Mouse (Mus musculus) urinary bladder, postnatal 4 days (tissue): ENCODE data around the gene Atg13.
"Not testable (repeated sequence)": the region's sequence is repeated elsewhere in the genome, so short reads cannot be mapped to it uniquely, and the experiment has no call there.

Source experiments
- DNase-seq, 2 experiments: peaks; one replicate each; pipeline ENCODE4 v3.0.0; 2021 to 2022; ENCODE audit warnings: low spot score in 2 of 2

Atg13 gene

DNA sequence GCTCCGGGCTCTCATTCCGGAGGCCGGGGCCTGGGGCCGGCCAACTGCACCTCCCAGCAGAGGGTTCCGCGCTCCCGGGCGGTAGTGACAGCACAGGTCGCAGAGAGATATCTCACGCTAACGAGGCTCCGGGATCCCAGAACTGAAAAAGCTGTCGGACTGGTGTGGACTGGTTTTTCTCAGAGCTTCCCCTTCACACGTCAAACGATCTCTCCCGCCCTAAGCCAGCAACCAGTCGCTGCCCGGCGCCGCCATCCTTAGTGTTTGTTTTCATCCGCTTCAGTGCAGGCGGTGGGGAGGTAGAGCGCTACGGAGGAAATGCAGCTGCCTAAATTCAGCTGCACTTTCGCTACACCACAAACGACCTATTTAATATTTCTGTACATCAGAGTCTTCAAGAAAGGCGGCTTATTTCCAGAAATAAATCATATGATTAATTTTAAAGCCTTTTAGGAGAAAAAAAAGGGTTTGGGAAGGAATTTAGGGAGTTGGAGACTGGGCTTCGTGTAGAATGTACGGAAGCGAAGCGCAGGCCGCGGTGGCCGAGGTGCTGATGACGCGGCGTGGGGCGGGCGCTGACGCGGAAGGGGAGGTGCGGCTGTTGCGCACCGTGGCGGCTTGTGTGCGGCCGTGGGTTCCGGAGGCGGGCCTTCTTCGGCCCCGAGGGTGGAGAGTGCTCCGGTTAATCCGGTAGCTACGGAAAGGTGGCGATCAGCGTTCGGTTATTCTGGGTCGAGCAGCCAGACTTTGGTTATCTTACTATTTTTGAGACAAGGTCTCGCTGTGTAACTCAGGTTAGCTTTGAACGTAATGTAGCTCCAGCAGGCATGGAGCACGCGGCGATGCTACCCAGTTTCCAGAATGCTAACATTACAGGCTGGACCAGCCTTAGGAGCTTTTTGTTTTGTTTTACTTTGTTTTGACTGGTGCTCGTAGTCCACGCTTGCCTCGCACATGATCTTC lies at the start of gene Atg13, which contains the start of gene Harbi1:
Gene Atg13, minus strand, starts transcription at position 305 of the 963 bp plus-strand sequence.
Gene Harbi1, plus strand, starts transcription at position 581 of the 963 bp plus-strand sequence.
- peak; percentile 88 to 93 for DNase-seq

DNA sequence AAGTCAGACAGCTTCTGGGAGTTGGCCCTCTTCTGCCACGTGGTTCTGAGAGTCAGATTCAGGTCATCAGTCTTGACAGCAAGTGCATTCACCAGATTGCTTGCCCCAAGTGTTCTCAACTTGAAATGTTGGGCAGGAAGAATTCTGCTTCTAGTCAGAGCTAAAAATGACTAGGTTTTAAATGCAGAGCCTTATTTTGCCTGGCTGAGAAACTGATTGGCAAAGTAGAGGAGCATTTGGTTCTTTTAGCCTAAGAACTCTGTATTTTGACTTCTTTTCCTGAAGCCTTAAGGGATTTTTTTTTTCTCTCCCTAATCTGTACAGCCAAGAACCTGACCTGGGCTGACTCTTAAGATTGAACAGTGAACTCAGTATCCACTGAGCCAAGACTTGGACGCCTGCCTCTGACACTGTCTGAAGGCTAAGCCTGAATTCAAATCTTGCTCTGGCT lies 39.5 kb upstream of the Atg13 start:
- no peak for DNase-seq

DNA sequence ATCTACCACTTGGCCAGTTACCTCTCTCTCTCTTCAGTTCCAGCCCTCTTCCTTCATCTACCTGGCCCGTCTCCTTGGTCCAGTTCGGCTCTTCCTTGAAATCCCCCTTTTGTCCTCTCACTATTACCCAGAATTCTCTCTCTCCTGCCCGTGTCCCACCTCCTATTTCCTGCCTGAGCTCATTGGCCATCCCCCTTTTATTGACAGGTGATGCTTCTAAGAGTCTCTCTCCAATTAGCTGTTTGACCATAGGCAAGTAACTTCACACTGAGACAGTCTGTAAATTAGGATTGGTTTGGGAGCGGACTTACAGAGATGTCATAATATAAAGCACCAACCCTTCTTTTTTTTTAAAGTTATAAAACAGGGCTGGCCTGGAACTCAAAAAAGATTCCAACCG lies 34.3 kb upstream of the Atg13 start:
- DNase-seq: no peak

DNA sequence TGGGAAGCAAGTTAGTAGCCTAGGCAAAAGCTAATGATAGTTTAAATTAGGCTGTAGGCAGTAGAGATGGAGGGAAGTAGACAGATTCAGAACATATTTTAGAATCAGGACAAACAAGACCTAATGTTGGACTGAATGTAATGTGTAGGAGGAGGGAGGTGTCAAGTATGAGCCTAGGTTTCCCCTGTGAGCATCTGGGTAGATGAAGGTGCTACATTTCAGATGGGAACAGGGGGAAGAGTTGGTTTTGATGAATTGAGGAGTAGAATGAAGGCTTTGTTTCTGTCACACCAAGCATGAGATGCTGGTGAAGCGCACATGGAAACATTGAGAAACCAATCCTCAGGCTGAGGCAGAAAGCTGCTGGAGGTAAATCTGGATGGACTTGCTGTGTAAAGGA lies 29.2 kb upstream of the Atg13 start:
- DNase-seq: no peak

DNA sequence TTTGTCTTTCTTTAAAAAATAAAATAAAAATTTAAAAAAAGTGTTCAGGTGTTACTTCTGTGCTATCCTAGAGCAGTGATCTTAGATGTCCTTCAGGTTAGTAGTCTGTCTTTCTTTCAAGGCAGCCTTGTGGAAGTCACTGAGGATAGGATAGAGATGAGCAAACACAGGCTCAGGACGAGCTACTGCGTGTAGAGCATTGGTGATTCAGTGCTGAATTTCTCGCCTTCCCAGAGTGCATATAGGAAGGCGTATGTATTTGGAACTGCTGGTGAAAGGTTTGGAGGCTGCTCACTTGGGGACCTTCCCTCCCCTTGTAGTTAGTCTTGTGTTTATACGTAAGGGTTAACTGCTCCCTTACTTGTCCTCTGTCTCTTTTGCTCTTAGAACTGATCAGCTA lies 24.8 kb upstream of the Atg13 start:
- DNase-seq: no peak

DNA sequence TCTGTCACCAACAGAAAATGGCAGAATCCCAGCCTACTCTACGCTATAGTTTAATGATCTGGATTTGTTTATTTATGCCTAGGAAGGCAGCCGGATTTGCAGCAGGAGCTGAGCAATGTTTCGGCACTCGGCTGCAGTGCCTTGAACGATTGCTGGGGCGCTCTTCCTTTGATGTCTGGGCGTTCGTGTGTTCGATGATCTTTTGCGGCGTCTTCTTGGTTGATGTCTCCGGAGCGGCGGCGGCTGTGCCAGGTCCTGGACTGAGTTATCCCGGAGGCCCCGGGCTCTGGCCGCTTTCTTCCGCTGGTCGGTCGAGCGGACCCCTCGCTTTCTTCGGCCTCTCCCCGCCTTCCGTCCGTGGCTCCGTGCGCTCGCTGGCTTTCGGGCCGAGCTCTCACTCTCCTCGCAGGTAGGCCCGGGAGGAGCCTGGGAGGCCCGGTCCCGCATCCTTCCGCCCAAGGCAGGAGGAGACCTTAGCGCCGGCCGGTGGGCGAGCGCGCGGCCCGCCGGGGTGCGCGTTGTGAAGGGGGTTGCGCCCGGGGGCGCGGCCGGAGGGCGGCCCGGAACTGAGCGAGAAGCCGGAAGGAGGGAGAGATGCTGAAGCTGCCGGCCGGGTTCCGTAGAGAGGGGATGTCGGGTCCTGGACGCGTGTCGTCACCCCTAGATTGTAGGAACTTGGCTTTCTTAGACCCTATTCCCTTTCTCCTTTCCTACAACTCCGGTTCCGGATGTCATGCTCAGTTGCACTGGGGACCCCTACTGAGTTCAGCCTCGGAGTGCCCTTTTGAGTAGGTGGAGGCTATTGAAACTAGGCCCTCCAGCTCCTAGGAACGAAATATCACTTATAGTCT lies 19.8 kb upstream of the Atg13 start, which contains the start of gene Ambra1:
Gene Ambra1, plus strand, starts transcription at position 164 of the 851 bp plus-strand sequence.
- peak; percentile 77 for DNase-seq

DNA sequence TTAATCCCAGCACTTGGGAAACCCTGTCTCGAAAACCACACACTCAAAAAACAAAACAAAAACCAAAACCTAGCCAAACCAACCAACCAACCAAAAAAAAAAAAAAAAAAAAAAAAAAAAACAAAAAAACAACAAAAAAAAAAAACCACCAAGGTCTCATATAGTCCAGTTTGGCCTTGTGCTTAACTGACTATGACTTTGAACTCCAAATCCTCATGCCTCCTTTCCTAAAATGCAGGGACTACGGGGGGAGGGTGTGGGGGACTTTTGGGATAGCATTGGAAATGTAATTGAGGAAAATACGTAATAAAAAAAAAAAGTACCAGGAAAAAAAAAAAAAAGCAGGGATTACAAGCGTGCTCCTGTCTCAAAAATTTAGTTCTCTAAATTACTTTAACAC lies 19.2 kb upstream of the Atg13 start:
- no peak for DNase-seq

DNA sequence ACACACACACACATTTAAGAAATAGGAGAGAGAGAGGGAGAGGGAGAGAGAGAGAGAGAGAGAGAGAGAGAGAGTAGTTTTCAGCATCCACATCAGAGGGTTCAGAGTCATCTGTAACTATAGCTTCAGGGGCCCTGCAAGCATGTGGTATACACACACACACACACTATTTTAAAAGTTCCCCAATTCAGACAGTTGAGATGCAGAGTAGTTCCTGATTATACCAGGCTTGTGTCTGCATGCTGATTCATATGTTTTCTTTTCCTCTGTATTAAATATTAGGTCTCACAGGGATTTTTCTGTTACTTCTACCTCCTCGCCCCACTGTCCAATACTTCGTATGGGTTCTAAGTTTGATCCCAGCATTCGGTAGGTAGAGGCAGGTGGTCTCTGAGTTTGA lies 16.6 kb upstream of the Atg13 start:
- DNase-seq: no peak

DNA sequence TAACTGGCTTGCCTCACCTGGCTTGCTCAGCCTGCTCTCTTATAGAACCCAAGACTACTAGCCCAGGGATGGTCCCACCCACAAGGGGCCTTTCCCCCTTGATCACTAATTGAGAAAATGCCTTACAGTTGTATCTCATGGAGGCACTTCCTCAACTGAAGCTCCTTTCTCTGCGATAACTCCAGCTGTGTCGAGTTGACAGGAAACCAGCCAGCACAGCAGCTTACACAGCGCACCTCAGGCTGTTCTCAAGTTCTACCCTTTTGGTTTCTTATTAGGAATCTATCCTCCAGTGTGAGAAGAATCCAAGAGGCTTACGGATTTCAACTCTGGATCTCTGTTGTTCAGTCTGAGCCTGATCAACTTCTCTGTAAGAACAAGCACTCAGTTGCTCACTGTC lies 15.1 kb upstream of the Atg13 start:
- not testable (repeated sequence) for DNase-seq

DNA sequence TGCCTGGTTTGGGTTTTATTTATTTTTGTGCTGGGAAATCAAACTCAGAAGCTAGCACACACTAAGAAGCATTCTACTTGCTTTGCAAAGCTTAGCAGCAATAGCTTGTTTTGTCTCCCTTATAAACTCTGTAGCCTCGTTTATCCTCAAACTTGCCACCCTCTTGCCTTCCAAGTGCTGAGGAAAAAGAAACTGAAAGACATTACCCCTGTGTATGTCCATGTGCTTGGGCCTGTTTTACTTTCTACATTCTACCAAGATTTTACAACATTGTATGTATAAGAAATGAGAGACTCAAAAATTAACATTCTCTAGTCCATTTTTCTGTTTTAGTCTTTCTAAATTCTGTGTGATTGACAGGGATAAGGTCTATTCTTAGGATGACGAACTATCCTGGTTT lies 14.3 kb upstream of the Atg13 start:
- no peak for DNase-seq

DNA sequence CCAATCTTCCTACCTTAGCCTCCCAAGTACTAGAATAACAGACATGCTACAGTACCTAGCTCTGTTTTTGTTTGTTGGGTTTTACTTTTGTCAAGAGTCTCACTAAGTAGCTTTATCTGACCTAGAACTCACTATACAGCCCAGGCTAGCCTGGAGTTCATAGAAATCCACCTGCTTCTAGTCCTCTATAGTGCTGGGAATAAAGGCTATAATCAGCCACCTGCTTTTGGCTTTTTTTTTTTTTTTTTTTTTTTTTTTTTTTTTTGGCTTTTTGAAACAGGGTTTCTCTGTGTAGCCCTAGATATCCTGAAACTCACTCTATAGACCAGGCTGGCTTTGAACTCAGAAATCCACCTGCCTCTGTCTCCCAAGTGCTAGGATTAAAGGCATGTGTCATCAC lies 13.6 kb upstream of the Atg13 start:
- no peak for DNase-seq

DNA sequence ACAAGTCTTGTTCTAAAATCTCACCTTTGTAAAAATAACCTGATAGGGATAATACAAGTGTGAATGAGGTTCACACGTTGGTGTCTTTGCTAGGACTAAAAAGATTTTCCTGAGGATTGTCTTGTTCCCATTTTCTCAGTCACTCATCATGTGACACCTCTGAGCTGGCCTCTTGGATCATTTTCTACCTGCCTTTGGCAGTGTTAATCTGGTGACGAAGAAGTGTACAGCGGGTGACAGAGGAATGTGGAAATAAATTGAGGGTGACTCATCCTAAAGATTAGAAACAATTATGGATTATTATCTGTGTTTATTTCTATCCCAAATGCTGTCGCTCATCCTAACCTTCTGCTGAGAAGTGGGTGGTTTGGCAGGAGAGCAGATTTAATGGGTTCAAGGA lies 13.0 kb upstream of the Atg13 start:
- no peak for DNase-seq

DNA sequence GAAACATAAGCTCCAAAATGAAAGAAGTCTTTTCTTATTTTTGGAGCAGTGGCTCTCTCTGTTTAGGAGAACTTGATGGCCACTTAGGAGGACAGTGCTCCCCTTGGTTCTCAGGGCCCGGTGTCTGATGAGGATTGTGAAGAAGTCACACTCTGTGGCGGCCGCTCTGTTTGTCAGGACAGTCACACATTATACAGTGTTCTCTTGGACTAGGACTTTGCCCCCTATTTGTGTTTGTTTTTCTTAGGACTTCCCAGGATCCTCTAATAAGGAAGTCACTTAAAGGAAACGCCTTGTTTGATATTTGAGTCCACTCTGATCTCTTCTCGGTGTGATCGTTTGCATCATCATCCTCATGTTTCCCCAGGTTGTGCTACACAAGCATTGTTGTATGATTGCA lies 7.9 kb upstream of the Atg13 start:
- no peak for DNase-seq

DNA sequence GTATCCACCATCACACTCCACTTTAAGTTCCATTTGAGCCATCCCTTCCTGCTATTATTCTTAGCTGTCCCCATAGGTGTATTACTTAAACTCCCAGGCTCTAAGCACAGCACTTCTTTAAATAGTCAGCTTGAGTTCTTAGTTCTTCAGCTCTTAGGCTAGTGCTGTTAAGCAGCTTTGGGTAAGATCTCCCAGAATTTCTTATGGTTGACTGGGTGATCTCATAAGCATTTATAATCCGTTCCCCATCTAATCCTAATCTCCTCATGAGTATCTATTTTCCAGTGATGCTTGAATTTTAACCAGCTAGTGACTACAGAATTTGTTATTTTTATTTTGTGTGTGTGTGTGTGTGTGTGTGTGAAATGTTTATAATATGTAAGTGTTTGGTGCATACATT lies 4.5 kb upstream of the Atg13 start:
- no peak for DNase-seq

DNA sequence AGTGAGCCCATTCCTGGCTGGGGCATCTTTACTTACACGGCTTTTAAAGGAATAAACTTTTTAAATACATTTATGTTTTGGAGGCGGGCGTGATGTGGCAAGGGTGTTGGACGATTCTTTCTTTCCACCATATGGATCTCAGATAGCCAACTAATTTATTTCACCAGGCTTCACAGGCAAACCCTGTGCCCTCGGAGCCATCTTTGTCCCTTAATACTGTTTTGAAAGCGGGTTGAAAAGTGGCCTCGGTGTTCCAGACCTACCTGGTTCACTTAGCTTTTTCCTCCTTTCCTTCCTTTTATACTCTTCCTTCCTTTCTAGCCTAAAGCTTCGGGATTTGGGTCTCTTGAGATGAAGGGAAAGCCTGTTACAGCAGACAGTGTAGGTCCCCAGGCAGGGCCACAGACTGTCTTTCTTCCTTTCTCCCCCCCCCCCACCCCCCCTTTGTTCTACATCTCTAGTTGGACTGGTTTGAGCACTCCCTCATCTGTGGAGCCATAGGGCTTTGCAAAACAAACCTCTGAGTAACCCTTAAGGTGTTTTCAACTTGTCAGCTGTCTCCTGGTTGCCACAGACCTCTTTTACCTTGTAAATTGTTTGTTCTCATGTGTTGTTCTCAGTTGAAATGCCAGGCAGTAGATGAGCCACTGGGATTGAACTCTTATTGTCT lies 1.0 kb upstream of the Atg13 start:
- no peak for DNase-seq

DNA sequence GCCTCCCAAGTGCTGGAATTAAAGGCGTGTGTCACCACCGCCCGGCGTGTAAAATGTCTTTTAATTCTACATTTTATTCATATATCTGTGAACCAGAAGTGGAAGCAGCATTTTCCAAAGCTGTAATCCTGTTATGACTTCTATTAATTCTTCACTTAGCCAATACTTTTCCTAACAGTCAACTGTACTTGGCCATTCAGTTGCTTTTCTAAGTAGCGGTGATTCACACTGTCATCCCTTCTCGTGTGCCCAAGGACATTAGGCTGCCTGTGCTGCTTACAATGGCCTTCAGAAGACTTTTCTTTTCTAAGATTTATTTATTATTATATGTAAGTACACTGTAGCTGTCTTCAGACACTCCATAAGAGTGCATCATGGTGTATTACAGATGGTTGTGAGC lies 2.0 kb downstream of the Atg13 start:
- no peak for DNase-seq

DNA sequence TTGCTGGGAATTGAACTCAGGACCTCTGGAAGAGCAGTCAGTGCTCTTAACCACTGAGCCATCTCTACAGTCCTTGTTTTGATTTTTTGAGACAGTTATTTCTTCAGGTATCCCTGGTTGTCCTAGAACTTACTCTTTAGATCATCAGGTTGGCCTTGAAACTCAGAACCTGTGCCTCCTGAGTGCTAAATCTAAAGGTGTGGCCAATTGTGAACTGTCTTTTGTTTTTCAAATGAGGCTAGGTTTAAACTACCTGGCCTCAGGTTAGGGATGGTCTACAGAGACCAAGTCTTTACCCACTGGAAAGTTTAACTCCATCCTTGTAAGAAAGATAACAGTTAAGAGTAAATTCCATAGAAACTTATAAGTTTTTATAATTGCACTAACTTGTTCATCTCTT lies 3.9 kb downstream of the Atg13 start:
- DNase-seq: no peak

DNA sequence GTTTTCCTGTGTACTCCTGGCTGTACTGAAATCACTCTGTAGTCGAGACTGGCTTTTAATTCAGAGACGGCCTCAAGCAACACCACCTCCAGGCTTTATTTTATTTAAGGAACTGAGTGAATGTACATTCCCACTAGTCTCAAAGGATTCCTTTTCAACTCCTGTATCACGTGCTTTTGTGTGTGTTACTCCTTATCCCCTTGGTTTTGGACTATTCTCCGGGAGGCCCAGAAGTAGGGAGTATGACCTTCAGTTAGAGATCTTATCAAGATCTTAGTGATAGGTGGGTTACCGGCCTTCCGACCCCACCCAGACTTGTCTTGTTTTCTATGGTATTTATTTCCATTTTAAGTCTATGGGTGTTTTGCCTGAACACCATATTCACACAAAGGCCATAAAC lies 4.6 kb downstream of the Atg13 start:
- no peak for DNase-seq

DNA sequence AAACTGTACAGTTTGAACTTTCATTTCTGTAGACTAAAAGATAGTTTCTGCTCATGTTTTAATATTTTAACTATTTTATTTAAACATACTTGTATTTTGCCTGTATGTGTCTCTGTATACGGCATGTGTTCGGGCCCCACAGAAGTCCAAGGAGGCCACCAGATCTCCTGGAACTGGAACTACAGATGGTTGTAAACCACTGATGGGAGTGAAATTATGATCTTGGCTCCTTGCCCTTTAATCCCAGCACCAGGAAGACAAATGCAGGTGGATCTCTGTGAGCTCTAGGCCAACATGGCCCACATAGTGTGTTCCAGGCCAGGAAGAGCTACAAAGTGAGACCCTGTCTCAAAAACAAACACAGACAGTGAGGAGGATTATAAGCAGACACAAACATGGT lies 9.0 kb downstream of the Atg13 start:
- DNase-seq: no peak

DNA sequence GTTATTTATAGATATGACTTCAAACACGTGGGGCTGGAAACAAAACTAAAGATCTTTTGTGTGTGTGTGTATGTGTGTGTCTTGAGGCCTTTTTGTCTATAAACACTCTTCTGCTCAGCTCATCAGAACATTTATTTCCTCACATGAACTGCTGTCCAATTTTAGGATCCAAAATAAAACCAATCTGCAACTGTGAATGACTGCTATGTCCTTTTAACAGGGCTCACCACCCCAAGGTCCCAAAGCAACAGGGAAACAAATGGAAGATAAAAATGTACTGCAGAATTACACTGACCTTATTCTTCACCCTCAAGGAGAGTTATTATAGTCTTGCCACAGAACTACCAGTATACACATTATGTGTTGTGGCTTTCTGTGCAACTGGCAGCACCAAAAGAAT lies 11.2 kb downstream of the Atg13 start:
- no peak for DNase-seq

DNA sequence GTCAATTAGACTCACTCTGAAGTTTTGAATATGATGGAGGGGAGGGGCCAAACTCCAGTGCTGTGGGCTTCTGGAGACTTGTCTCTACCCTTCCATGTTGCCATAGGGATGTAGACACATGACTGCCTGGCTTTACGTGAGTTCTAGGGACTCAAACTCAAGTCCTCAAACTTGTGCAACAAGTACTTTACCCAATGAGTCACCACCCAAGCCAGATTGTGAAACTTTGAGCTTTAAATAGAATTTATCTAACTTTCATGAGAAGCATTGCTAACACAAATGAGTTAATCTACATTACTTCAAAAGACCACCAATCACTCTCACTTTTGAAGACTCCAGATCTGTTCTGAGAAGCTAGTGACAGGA lies 14.2 kb downstream of the Atg13 start:
- no peak for DNase-seq
